Mouse (Mus musculus) midbrain, embryonic 11.5 days (tissue): Measurements from ENCODE around the gene Atp5f1. TPM values are rescaled to one million over a fixed set of nuclear protein-coding genes. Genes with fewer than 3 reads are reported as not detected.

Experiments
- ATAC-seq: fragments of 200-750 bp; cut with Nextera tagmentation; 2 replicates; pipeline ENCODE4 v1.8.0; 2017; ENCODE audit warnings: moderate TSS enrichment, moderate library complexity; ENCODE audit not compliant: low FRiP score
- DNase-seq: peaks from one replicate; pipeline ENCODE4 v3.0.0; 2015; ENCODE audit warnings: low spot score; ENCODE audit errors: missing footprints
- H3K27ac ChIP-seq: fragments of 300-500 bp; sonication (generic); 2 replicates; pipeline ENCODE4 v1.5.1; 2014; ENCODE audit warnings: low read depth, low read length
- H3K27me3 ChIP-seq: fragments of 300-500 bp; sonication (generic); 2 replicates; pipeline ENCODE4 v1.6.1; 2014; ENCODE audit warnings: mild to moderate bottlenecking, low read length, moderate library complexity, mixed read lengths; ENCODE audit not compliant: control insufficient read depth, insufficient read depth
- H3K36me3 ChIP-seq: fragments of 300-500 bp; sonication (generic); 2 replicates; pipeline ENCODE4 v1.6.1; 2014; ENCODE audit warnings: mild to moderate bottlenecking, low read length, moderate library complexity, mixed read lengths; ENCODE audit not compliant: control insufficient read depth, insufficient read depth
- H3K4me1 ChIP-seq: fragments of 300-500 bp; sonication (generic); 2 replicates; pipeline ENCODE4 v1.6.1; 2014; ENCODE audit warnings: low read length; ENCODE audit not compliant: control insufficient read depth, insufficient read depth
- H3K4me2 ChIP-seq: fragments of 300-500 bp; sonication (generic); 2 replicates; pipeline ENCODE4 v1.6.1; 2014; ENCODE audit warnings: mild to moderate bottlenecking, moderate library complexity
- H3K4me3 ChIP-seq: fragments of 300-500 bp; sonication (generic); 2 replicates; pipeline ENCODE4 v1.5.1; 2014; ENCODE audit warnings: low read depth, low read length
- H3K9ac ChIP-seq: fragments of 300-500 bp; sonication (generic); 2 replicates; pipeline ENCODE4 v1.6.1; 2014; ENCODE audit warnings: low read length
- H3K9me3 ChIP-seq: fragments of 300-500 bp; sonication (generic); 2 replicates; pipeline ENCODE4 v1.6.1; 2016; ENCODE audit warnings: low read length; ENCODE audit not compliant: control insufficient read depth
- WGBS: fragments of 180-500 bp; shearing (Covaris S2); extraction: QIAGEN DNeasy Blood & Tissue Kit; methylation state at CpG from one replicate; pipeline ENCODE4 v1.1.7; 2014; 5-methylcytosine and 5-hydroxymethylcytosine counted together
- polyA plus RNA-seq: library from polyadenylated mRNA; unstranded; fragments of >200 nt; fragmentation: Nextera tagmentation; extraction: Ambion mirVana; gene quantifications from 2 replicates; pipeline ENCODE4 v1.2.1, GENCODE M21; 2014

The Atp5f1 gene
- polyA plus RNA-seq, 1 experiment from 2014 or later = 581 TPM

GRCm38 (mm10) chr3:105910519-105911190 lies 49.2 kb downstream of the Atp5f1 start:
- 83% methylated on average over 11 of the region's 11 CpGs for WGBS
- no peak for ATAC-seq

DNA sequence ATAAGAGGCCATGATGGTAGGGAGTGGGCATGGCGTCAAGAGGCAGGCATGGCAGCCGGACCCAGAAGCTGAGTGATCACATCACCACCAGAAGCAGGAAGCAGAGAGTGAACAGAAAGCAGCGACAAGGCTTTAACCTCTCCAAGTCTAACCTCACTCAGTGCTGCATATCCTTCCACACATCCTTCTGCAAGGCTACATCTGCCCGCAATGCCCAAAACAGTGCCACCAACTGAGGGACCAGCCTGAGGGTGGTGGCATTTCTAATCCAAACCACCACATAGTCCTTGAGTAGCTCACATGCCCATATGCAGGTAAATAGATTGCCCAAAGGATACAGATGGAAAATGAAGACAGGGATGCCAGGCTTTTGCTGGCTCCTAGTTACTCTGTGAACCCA lies 50.9 kb downstream of the Atp5f1 start:
- H3K36me3 ChIP-seq = no peaks in the 10 kb centered on the region
- 94% methylated on average over 4 of the region's 4 CpGs for WGBS

More at GRCm38 (mm10) chr3:105910519-105911190, 49.2 kb downstream of the Atp5f1 start:
- no peak for DNase-seq
- no peaks in the 10 kb centered on the region for H3K4me1 ChIP-seq
- H3K27me3 ChIP-seq = no peaks in the 10 kb centered on the region
- H3K4me3 ChIP-seq = no peak overlapping the region
- H3K36me3 ChIP-seq = no peaks in the 10 kb centered on the region
- H3K4me2 ChIP-seq = no peak overlapping the region
- H3K9me3 ChIP-seq = no peaks in the 10 kb centered on the region
- H3K9ac ChIP-seq = no peak overlapping the region
- no peak overlapping the region for H3K27ac ChIP-seq

GRCm38 (mm10) chr3:105907956-105908655 lies 51.8 kb downstream of the Atp5f1 start:
- Histone ChIP-seq H3K9me3 (no peaks in the 10 kb centered on the region), H3K4me1 (no peaks in the 10 kb centered on the region), H3K4me3 (no peak overlapping the region), H3K27ac (no peak overlapping the region), H3K9ac (no peak overlapping the region), H3K36me3 (no peaks in the 10 kb centered on the region), H3K27me3 (no peaks in the 10 kb centered on the region), H3K4me2 (no peak overlapping the region)
- WGBS = 57% methylated on average over 9 of the region's 9 CpGs
- ATAC-seq (no peak), DNase-seq (peak; percentile 78)

More for the DNA sequence above, 50.9 kb downstream of the Atp5f1 start:
- H3K9ac ChIP-seq = no peak overlapping the region
- H3K4me3 ChIP-seq = no peak overlapping the region
- H3K4me2 ChIP-seq = no peak overlapping the region
- ATAC-seq (no peak), DNase-seq (no peak)
- H3K9me3 ChIP-seq = no peaks in the 10 kb centered on the region
- no peaks in the 10 kb centered on the region for H3K4me1 ChIP-seq
- H3K27ac ChIP-seq = no peak overlapping the region
- no peaks in the 10 kb centered on the region for H3K27me3 ChIP-seq

- H3K4me2 ChIP-seq = no peak overlapping the region
- H3K4me3 ChIP-seq = no peak overlapping the region
- ATAC-seq = no peak
- no peak overlapping the region for H3K27ac ChIP-seq
- H3K9me3 ChIP-seq = no peaks in the 10 kb centered on the region
- no peaks in the 10 kb centered on the region for H3K36me3 ChIP-seq
- H3K4me1 ChIP-seq = no peaks in the 10 kb centered on the region
- DNase-seq = no peak
- H3K9ac ChIP-seq = no peak overlapping the region
- no peaks in the 10 kb centered on the region for H3K27me3 ChIP-seq
- 93% methylated on average over 9 of the region's 9 CpGs for WGBS
Measured at GRCm38 (mm10) chr3:105904721-105905120, 55.2 kb downstream of the Atp5f1 start.

GRCm38 (mm10) chr3:105904213-105904612 lies 55.7 kb downstream of the Atp5f1 start:
- Histone ChIP-seq H3K27ac (no peak overlapping the region), H3K4me1 (no peaks in the 10 kb centered on the region), H3K36me3 (no peaks in the 10 kb centered on the region), H3K4me2 (no peak overlapping the region), H3K9me3 (no peaks in the 10 kb centered on the region), H3K9ac (no peak overlapping the region), H3K4me3 (no peak overlapping the region), H3K27me3 (no peaks in the 10 kb centered on the region)
- no peak for ATAC-seq
- 87% methylated on average over 4 of the region's 4 CpGs for WGBS
- DNase-seq = no peak

GRCm38 (mm10) chr3:105901468-105901867 lies 58.4 kb downstream of the Atp5f1 start:
- Histone ChIP-seq H3K27ac (no peak overlapping the region), H3K9ac (no peak overlapping the region), H3K4me2 (no peak overlapping the region), H3K36me3 (no peaks in the 10 kb centered on the region), H3K4me1 (no peaks in the 10 kb centered on the region), H3K9me3 (no peaks in the 10 kb centered on the region), H3K27me3 (no peaks in the 10 kb centered on the region), H3K4me3 (no peak overlapping the region)
- DNase-seq (peak; percentile 76), ATAC-seq (no peak)
- WGBS = 83% methylated on average over 4 of the region's 4 CpGs

DNA sequence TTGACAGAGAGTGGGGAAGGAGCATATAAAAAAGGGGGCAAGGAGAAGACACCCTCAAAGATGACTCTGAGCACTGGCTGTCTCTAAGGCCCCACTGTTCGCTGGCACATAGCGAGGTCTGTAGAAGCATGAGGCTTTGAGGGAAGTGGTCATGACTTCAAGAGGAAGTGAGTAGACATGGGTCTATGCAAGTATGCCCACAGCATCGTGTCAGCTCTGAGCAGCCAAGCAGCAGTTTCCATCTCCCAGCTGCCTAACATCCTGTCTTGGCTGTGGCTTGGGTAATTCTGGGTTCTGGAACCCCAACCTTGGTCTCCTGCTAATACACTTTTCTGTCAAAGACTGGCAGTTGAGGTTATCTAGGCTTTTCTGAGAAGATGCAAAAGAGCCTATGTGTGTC lies 59.2 kb downstream of the Atp5f1 start:
- H3K4me2 ChIP-seq = no peak overlapping the region
- ATAC-seq (no peak), DNase-seq (no peak)
- WGBS = 87% methylated on average over 3 of the region's 3 CpGs
- no peak overlapping the region for H3K4me3 ChIP-seq
- no peaks in the 10 kb centered on the region for H3K4me1 ChIP-seq
- H3K36me3 ChIP-seq = no peaks in the 10 kb centered on the region
- H3K27ac ChIP-seq = no peak overlapping the region
- H3K9me3 ChIP-seq = no peaks in the 10 kb centered on the region
- H3K27me3 ChIP-seq = no peaks in the 10 kb centered on the region
- no peak overlapping the region for H3K9ac ChIP-seq

DNA sequence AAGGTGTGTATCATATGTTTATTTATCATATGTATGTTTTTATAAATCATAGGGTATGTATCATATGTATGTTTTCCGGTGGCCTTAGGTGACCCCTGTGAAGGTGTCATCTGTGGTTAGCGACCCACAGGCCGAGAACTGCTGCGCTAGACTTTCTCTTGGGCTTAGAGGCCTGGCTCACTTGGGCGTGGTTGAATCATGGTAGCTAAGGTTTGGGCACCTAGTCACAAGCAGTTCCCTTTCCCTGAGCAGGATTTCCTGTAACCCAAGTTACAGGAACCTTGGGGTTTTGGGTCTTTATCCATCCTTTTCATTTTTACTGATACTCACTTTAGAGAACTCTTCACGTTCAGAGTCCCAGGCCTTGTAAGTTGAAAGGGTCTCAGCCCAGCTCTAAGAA lies 59.6 kb downstream of the Atp5f1 start:
- no peak overlapping the region for H3K27ac ChIP-seq
- H3K27me3 ChIP-seq = no peaks in the 10 kb centered on the region
- no peak for DNase-seq
- H3K4me2 ChIP-seq = no peak overlapping the region
- 84% methylated on average over 6 of the region's 6 CpGs for WGBS
- H3K4me3 ChIP-seq = no peak overlapping the region
- H3K9ac ChIP-seq = no peak overlapping the region
- H3K4me1 ChIP-seq = no peaks in the 10 kb centered on the region
- ATAC-seq = peak; percentile 47; the same call in 1 of the 2 replicates
- no peaks in the 10 kb centered on the region for H3K36me3 ChIP-seq
- H3K9me3 ChIP-seq = no peaks in the 10 kb centered on the region

DNA sequence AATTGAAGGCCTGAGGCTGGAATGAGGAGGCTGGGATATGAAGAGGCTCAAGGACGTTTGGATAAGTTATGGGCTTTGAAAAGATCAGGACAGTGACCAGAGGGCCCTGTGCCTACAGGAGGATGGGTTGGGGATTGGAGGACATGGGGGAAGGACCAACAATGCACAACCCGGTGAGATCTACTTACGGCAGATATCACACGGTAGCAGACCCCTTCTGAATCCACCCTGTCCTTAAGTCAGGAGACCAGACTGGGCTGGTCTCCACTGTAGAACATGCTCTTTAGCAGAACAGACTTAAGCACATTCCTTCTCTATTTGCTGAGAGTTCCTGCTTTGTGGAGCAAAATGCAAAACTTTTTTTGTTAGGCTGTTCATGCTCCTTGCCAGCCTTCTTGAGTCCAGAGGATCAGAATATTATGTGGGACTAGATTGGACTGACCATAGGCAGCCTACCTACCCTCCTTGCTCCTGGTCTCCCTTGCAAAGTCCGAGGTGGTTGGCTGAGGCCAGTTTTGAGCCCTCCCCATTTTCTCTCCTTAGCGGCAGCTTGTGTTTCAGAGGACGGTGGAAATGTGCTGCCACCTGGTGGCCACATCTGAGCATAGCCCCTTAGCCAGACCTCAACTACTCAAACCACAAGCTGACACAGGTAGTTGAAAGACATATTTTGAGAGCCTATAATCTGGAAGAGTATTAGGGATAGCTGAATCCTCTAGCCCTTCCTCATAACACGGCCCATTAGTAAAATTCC lies 60.3 kb downstream of the Atp5f1 start:
- H3K4me2 ChIP-seq = no peak overlapping the region
- ATAC-seq (peak; percentile 80), DNase-seq (peak; percentile 97)
- no peaks in the 10 kb centered on the region for H3K4me1 ChIP-seq
- WGBS = 44% methylated on average over 8 of the region's 8 CpGs
- H3K27me3 ChIP-seq = no peaks in the 10 kb centered on the region
- no peak overlapping the region for H3K4me3 ChIP-seq
- no peak overlapping the region for H3K9ac ChIP-seq
- H3K27ac ChIP-seq = no peak overlapping the region
- H3K9me3 ChIP-seq = no peaks in the 10 kb centered on the region
- H3K36me3 ChIP-seq = no peaks in the 10 kb centered on the region
